Mouse (Mus musculus): ENCODE measurements around the gene Gramd4. TPM values are rescaled to one million over a fixed set of nuclear protein-coding genes. Genes with fewer than 3 reads are reported as not detected.

Gramd4 gene
- polyA plus RNA-seq, 1 experiment from 2014 or later, result 14.3 TPM

DNA sequence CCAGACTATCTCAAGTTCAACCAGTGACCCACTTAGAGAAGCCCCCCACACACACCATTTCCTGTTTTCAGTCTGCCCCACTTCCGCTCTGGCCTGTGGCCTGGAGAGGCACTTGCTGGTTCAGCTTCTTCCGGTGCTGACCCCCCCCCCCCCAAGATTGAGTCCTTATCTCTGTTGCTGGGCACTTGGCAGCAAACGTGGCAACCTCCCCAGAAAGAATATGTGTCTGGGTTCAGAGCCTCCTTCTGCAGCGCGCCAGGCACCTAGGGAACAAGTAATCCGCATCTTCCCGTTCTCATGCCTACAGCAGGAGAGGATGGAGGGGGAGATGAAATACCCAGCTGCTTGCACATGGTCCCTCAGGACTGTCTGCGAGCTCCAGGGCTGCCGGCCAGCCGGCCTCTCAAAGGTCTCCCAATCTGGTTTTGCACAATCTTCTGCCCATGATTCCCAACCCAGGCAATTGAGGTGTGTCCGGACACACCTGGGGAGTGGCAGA is 124.5 kb downstream of the Gramd4 start:
- WGBS, result 65% methylated on average over 11 of the region's 11 CpGs
- Histone ChIP-seq H3K4me3 (no peak overlapping the region), H3K36me3 (no peaks in the 10 kb centered on the region), H3K27me3 (ENCODE audit: low read depth, poor library complexity, severe bottlenecking) (peaks cover 22% of the 10 kb centered on the region), H3K27ac (replicated peaks) (no peak overlapping the region; the same call in 1 of the 2 replicates), H3K9me3 (replicated peaks) (no peaks in the 10 kb centered on the region), H3K4me1 (peaks cover 41% of the 10 kb centered on the region)
- no peak for DNase-seq (ENCODE audit: low spot score)

DNA sequence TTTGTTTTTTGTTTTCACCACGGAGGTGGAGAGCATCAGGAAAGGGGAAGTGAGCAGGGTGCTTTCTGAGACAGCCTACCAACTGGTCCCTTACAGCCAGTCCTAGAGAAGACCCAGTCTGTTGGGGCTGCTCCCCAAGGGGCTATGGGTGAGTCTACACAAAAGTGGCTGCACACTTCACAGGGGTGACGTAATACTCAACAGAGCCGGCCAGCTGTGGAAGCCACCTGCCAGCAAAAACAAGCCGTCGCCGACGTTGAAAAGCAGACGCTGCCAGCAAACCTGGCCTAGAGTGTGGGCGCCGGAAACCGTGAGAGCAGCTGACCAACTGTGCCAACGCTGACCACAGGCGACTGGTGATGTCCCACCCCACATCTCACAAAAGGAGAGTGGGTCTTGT is 125.2 kb downstream of the Gramd4 start:
- Histone ChIP-seq H3K27me3 (ENCODE audit: low read depth, poor library complexity, severe bottlenecking) (peaks cover 22% of the 10 kb centered on the region), H3K27ac (replicated peaks) (no peak overlapping the region), H3K4me3 (no peak overlapping the region), H3K36me3 (no peaks in the 10 kb centered on the region), H3K4me1 (peaks cover 41% of the 10 kb centered on the region), H3K9me3 (replicated peaks) (no peaks in the 10 kb centered on the region)
- no peak for DNase-seq (ENCODE audit: low spot score)
- WGBS, result 60% methylated on average over 13 of the region's 13 CpGs

DNA sequence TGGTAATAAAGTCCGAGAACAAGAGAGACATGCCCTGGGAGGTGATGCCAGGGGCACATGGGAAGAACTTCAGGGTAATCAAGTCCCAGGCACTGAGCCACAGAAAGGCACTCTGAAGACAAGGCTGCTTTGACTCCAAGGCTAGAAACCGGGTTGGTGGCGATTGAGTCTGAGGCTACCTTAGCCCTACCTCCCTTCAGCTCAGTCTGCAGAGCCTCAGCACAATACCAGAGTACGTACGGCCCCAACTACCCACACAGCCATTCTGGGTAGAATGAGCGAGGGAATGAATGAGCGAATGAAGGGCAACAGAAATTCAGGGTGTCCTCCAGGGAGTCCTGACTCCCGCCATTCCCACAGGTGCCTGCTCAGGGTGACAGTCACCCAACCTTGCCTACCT is 126.0 kb downstream of the Gramd4 start:
- 90% methylated on average over 8 of the region's 8 CpGs for WGBS
- no peaks in the 10 kb centered on the region for H3K9me3 ChIP-seq (replicated peaks)
- H3K4me3 ChIP-seq, result no peak overlapping the region
- no peaks in the 10 kb centered on the region for H3K36me3 ChIP-seq
- H3K4me1 ChIP-seq, result peaks cover 46% of the 10 kb centered on the region
- H3K27ac ChIP-seq (replicated peaks), result no peak overlapping the region
- H3K27me3 ChIP-seq (ENCODE audit: low read depth, poor library complexity, severe bottlenecking), result peaks cover 22% of the 10 kb centered on the region
- DNase-seq (ENCODE audit: low spot score), result no peak

DNA sequence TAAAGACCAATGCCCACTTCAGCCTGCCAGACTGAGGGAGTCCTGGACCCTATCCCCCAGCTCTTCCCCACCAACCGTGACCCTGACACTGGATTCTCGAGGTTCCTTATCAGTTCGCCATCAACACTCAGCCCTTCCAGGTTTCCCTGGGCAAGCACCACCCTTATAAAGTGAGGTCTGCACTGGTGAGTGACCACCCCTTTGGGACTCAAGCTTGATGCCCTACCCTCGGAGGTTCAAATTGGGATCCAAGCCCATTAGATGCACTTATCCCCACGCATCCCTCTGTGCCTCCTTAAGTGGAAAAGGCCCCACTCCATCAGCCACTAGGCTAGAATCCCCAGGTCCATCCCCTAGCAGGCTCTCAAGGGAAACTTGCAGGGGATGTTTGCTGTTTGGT is 126.6 kb downstream of the Gramd4 start:
- peaks cover 52% of the 10 kb centered on the region for H3K4me1 ChIP-seq
- H3K9me3 ChIP-seq (replicated peaks), result no peaks in the 10 kb centered on the region
- DNase-seq (ENCODE audit: low spot score), result no peak
- no peak overlapping the region for H3K27ac ChIP-seq (replicated peaks)
- no peaks in the 10 kb centered on the region for H3K36me3 ChIP-seq
- WGBS, result 78% methylated on average over 5 of the region's 5 CpGs
- peaks cover 22% of the 10 kb centered on the region for H3K27me3 ChIP-seq (ENCODE audit: low read depth, poor library complexity, severe bottlenecking)
- H3K4me3 ChIP-seq, result peak overlapping the region; percentile 91

DNA sequence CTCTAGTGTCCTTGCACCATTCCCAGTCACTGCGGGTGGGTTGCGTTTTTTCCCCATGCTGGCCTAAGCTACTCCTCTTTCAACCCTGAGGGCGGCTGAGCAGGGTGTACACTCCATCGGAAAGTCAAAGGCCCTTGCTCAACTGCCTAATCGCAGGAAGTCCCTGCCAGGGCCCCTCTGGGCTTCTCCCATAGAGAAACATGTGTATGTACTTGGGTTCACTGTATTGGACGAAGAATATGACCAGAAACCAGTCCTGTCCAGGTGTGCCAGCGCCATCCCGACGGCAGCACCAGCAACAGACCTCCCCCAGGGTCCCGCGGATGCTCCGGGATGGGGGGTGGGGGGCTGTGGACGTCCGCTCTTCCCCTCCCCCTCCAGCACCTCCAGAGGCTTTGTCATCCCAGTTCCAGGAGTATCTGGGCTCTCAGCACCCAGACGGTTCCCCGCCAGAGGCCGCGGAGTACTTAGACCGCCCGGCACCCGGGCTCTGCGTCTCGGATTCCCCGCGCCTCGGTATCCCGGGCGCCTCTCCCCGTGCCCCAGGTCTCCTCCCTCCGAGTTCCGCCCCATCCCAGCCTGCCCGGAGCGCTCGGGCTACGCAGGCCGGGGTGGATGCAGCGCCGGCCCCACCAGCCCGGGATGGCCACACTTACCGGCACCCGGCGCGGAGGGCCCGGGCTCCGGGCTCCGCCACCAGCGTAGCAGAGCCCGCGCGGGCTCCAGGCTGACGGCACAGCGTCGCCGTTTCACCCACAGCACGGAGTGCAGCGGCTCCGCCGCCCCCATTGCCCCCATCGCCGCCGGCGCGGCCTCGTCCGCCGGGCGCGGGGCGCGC is 127.6 kb downstream of the Gramd4 start:
- no peaks in the 10 kb centered on the region for H3K9me3 ChIP-seq (replicated peaks)
- H3K36me3 ChIP-seq, result no peaks in the 10 kb centered on the region
- peaks cover 56% of the 10 kb centered on the region for H3K4me1 ChIP-seq
- H3K27ac ChIP-seq (replicated peaks), result peak overlapping the region; percentile 93
- peaks cover 22% of the 10 kb centered on the region for H3K27me3 ChIP-seq (ENCODE audit: low read depth, poor library complexity, severe bottlenecking)
- DNase-seq (ENCODE audit: low spot score), result peak; percentile 67
- peak overlapping the region; percentile 91 for H3K4me3 ChIP-seq
- WGBS, result under 1% methylated on average over 70 of the region's 70 CpGs

DNA sequence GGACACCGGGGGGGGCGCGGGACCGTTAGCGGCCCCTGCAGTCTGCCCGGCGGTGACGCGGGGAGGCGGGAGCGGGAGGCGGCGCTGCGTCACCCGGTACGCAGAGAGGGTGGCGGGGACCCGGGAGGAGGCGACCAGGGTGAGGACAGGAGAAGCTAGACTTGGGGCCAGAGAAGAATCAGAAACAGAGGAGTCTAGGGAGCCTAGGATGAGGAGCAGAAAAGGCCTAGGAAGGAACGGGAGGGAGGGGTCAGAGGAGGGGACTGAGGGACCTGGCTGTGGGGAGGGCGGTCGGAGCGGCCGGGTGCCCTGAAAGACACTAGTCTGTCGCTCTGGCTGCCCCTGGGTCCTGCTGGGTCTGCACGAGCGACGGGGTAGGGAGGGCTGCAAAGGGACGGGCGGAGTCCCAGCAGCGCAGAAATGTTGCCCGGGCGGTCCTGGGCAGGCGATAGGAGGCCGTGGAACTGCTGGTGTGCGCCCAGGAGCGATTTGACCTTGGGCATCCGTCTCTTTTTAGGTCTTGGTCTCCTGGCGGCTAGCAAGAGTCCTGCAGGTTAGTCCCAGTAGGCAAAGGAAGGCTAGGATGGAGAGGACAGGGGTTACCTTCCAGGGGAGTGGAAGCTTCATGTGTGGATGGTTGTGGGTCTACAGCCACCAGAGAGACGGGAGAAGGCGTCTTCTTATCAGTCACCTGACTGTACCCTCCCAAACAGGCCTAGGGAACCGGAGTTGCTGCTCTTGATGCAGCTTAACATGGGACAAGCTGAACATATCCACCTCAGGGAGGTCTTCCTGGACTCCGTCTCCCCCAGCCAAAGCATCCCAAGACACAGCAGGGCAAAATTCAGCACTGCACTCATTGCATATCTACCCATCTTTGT is 128.4 kb downstream of the Gramd4 start, which contains the start of gene Cerk:
Gene Cerk (minus strand): TSS at position 453 of the 881 bp plus-strand sequence.
- Histone ChIP-seq H3K27ac (replicated peaks) (peak within 1 kb of the TSS; percentile 93), H3K4me1 (peaks cover 56% of the 10 kb centered on the region), H3K27me3 (ENCODE audit: low read depth, poor library complexity, severe bottlenecking) (peaks cover 22% of the 10 kb centered on the region), H3K9me3 (replicated peaks) (no peaks in the 10 kb centered on the region), H3K36me3 (no peaks in the 10 kb centered on the region), H3K4me3 (peak within 1 kb of the TSS; percentile 91)
- 2% methylated on average over 43 of the region's 43 CpGs for WGBS
- peak; percentile 73 for DNase-seq (ENCODE audit: low spot score)

DNA sequence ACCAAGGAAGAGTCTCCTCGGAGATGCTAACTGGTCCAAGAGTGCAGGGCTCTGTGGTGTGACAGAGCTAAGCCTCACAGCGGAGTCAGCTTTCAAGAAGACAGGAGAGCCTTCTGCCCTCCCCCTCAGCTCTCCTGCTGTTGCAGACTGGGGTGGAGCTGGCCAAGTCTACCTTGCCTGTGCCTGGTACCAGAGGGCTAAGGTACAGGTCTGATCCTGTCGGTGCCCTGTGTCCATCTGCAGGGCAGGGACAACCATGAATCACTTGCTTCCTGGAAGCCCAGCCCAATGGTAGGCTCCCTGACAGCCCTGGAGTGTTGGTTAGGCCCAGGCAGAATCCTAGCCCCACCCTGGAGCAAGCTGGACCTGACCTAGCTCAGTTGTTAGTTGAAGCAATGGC is 129.2 kb downstream of the Gramd4 start:
- Histone ChIP-seq H3K27me3 (ENCODE audit: low read depth, poor library complexity, severe bottlenecking) (peaks cover 22% of the 10 kb centered on the region), H3K27ac (replicated peaks) (no peak overlapping the region), H3K4me3 (peak overlapping the region; percentile 91; the same call in 1 of the 2 replicates), H3K9me3 (replicated peaks) (no peaks in the 10 kb centered on the region), H3K4me1 (peaks cover 55% of the 10 kb centered on the region), H3K36me3 (no peaks in the 10 kb centered on the region)
- no peak for DNase-seq (ENCODE audit: low spot score)
- 43% methylated on average over 3 of the region's 3 CpGs for WGBS

Other genes starting within 250 kb of the Gramd4 start
- gene Cdpf1, start 246.0 kb upstream of the Gramd4 start, polyA plus RNA-seq (2016; fragmentation: Nextera tagmentation; extraction: Ambion mirVana), result 28.0 and 32.5 TPM in 2 replicates
- gene Pkdrej, start 236.0 kb upstream of the Gramd4 start, polyA plus RNA-seq (2016; fragmentation: Nextera tagmentation; extraction: Ambion mirVana), result 0.06 TPM in 1 of 2 replicates, not detected in the other
- 2.2 and 2.3 TPM in 2 replicates for gene Ttc38, start 225.4 kb upstream of the Gramd4 start, polyA plus RNA-seq (2016; fragmentation: Nextera tagmentation; extraction: Ambion mirVana)
- gene Gtse1, start 197.9 kb upstream of the Gramd4 start, polyA plus RNA-seq (2016; fragmentation: Nextera tagmentation; extraction: Ambion mirVana), result 53.5 and 61.1 TPM in 2 replicates
- gene Trmu, start 178.4 kb upstream of the Gramd4 start, polyA plus RNA-seq (2016; fragmentation: Nextera tagmentation; extraction: Ambion mirVana), result 36.3 and 39.5 TPM in 2 replicates
- 3.4 and 3.6 TPM in 2 replicates for gene Celsr1, start 23.9 kb upstream of the Gramd4 start, polyA plus RNA-seq (2016; fragmentation: Nextera tagmentation; extraction: Ambion mirVana)
- gene Cerk, start 128.4 kb downstream of the Gramd4 start, polyA plus RNA-seq (2016; fragmentation: Nextera tagmentation; extraction: Ambion mirVana), result 13.3 and 16.8 TPM in 2 replicates
- gene Tbc1d22a, start 156.8 kb downstream of the Gramd4 start, polyA plus RNA-seq (2016; fragmentation: Nextera tagmentation; extraction: Ambion mirVana), result 10.8 and 12.5 TPM in 2 replicates

Measured in midbrain, embryonic 10.5 days (tissue).